Mouse (Mus musculus) bone marrow, adult 2 months (tissue): ENCODE data around the gene Nat8f6.
"Not testable (repeated sequence)": the region's sequence is repeated elsewhere in the genome, so short reads cannot be mapped to it uniquely, and the experiment has no call there.

Experiments used
- CTCF ChIP-seq: fragments of 200-500 bp; IDR thresholded peaks from 2 replicates; pipeline ENCODE4 v1.5.1; 2011; ENCODE audit warnings: low read length, control low read depth; ENCODE audit not compliant: control insufficient read depth, insufficient read depth
- POLR2A ChIP-seq: fragments of 200-500 bp; IDR thresholded peaks from 2 replicates; pipeline ENCODE4 v1.6.1; 2011; ENCODE audit warnings: low read depth, mild to moderate bottlenecking, control low read depth, low read length, borderline replicate concordance; ENCODE audit not compliant: control insufficient read depth

GRCm38 (mm10) chr6:85869006-85869405 lies 48.3 kb upstream of the Nat8f6 start, which contains the start of gene Nat8f2:
- TF ChIP-seq POLR2A, CTCF: not testable (repeated sequence)
